Mouse (Mus musculus): ENCODE measurements around the gene Slc25a24.

GRCm38 (mm10) chr3:109119973-109120372 is 3.0 kb upstream of the Slc25a24 start:
- TF ChIP-seq CTCF (IDR thresholded peaks at IDR 0.05; ENCODE audit: extremely low read depth, insufficient read depth, low read length) (no peak), POLR2A (IDR thresholded peaks at IDR 0.05; ENCODE audit: extremely low read depth, insufficient read depth, low read length) (no peak)
